Mouse (Mus musculus): ENCODE measurements around the gene Srf. TPM values are rescaled to one million over a fixed set of nuclear protein-coding genes. Genes with fewer than 3 reads are reported as not detected.
"Not testable (repeated sequence)": the region's sequence is repeated elsewhere in the genome, so short reads cannot be mapped to it uniquely, and the experiment has no call there.

The Srf gene
- 10 to 100 TPM in 1 of 2 experiments, 1 to 10 TPM in 1; 6.3 to 10.9 TPM for polyA plus RNA-seq (2017; shearing (Covaris generic))

- ATAC-seq = peak; percentile 95
These were observed at the start of gene Srf for GRCm38 (mm10) chr17:46555673-46556583. Srf (minus strand) TSS chr17:46556175.

- no peak for ATAC-seq
These were observed 49.2 kb upstream of the Srf start for GRCm38 (mm10) chr17:46605126-46605525.

- ATAC-seq = no peak
These were observed 47.3 kb upstream of the Srf start for GRCm38 (mm10) chr17:46603229-46603628.

GRCm38 (mm10) chr17:46602212-46602611, 46.2 kb upstream of the Srf start:
- ATAC-seq = no peak

GRCm38 (mm10) chr17:46600569-46600968, 44.6 kb upstream of the Srf start:
- ATAC-seq = no peak

GRCm38 (mm10) chr17:46598963-46599362, 43.0 kb upstream of the Srf start:
- no peak for ATAC-seq

GRCm38 (mm10) chr17:46597956-46598355, 42.0 kb upstream of the Srf start:
- ATAC-seq = no peak

GRCm38 (mm10) chr17:46595336-46595735, 39.4 kb upstream of the Srf start:
- ATAC-seq = no peak

GRCm38 (mm10) chr17:46594606-46595005, 38.6 kb upstream of the Srf start:
- no peak for ATAC-seq

GRCm38 (mm10) chr17:46593124-46593523, 37.1 kb upstream of the Srf start:
- no peak for ATAC-seq

- ATAC-seq = no peak
These were observed 35.4 kb upstream of the Srf start for GRCm38 (mm10) chr17:46591406-46591805.

- ATAC-seq = no peak
These were observed 34.5 kb upstream of the Srf start for GRCm38 (mm10) chr17:46590439-46590838.

- no peak for ATAC-seq
These were observed 33.8 kb upstream of the Srf start for GRCm38 (mm10) chr17:46589635-46590314.

GRCm38 (mm10) chr17:46588913-46589312, 32.9 kb upstream of the Srf start:
- no peak for ATAC-seq

- ATAC-seq = no peak
These were observed 32.2 kb upstream of the Srf start for GRCm38 (mm10) chr17:46588173-46588572.

- ATAC-seq = no peak
These were observed 30.4 kb upstream of the Srf start for GRCm38 (mm10) chr17:46586327-46586726.

GRCm38 (mm10) chr17:46578650-46579049, 22.7 kb upstream of the Srf start:
- no peak for ATAC-seq

- no peak for ATAC-seq
These were observed 20.1 kb upstream of the Srf start for GRCm38 (mm10) chr17:46576070-46576469.

- no peak for ATAC-seq
These were observed 18.6 kb upstream of the Srf start for GRCm38 (mm10) chr17:46574535-46574934.

- no peak for ATAC-seq
These were observed 15.0 kb upstream of the Srf start for GRCm38 (mm10) chr17:46571005-46571404.

- ATAC-seq = no peak
These were observed 3.2 kb upstream of the Srf start for GRCm38 (mm10) chr17:46559146-46559545.

- no peak for ATAC-seq
These were observed 2.2 kb upstream of the Srf start for GRCm38 (mm10) chr17:46558151-46558550.

GRCm38 (mm10) chr17:46557321-46557720, 1.3 kb upstream of the Srf start:
- not testable (repeated sequence) for ATAC-seq

- ATAC-seq = peak; percentile 12
These were observed 590 bp upstream of the Srf start for GRCm38 (mm10) chr17:46556584-46556945.

Data from activated CD4-positive, CD25-positive, alpha-beta regulatory T cell, adult 4 months (primary cell).